Mouse (Mus musculus) adrenal gland, adult 18-20 months (tissue): Measurements from ENCODE around the gene St6galnac5. TPM values are rescaled to one million over a fixed set of nuclear protein-coding genes. Genes with fewer than 3 reads are reported as not detected.

ENCODE experiments used
- DNase-seq, 2 experiments: peaks; one replicate each; pipeline ENCODE4 v3.0.0; 2021 to 2022; ENCODE audit warnings: low spot score in 2 of 2
- total RNA-seq, 2 experiments: library from RNA; stranded (reverse); gene quantifications; 1 replicate in 1 of 2; 2 replicates in 1 of 2; pipeline ENCODE4 v1.2.3; 2021

The St6galnac5 gene
- total RNA-seq, 2 experiments from 2014 or later = 0.42 to 0.53 TPM

DNA sequence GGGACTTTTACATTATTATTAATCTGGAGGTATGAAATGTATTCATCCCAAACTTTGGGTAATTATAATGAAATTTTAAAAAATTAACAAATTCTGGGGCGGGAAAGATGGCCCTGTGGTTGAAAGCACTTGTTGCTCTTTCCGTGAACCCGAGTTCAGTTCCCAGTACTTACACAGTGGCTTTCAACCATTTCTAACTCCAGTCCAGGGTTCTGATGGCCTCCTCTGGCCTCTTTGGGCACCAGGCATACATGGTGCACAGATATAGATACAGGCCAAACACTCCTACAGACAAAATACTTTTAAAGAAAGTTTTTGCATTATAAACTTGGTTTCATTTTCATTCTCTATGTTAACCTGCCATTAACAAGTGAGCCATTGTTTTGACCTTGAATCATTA, 68.4 kb downstream of the St6galnac5 start:
- DNase-seq = no peak

GRCm38 (mm10) chr3:152913150-152913549, 68.9 kb downstream of the St6galnac5 start:
- DNase-seq = no peak

GRCm38 (mm10) chr3:152912216-152913101, 69.6 kb downstream of the St6galnac5 start:
- DNase-seq = no peak

- DNase-seq = no peak
Observed at GRCm38 (mm10) chr3:152911578-152911977, 70.5 kb downstream of the St6galnac5 start.

DNA sequence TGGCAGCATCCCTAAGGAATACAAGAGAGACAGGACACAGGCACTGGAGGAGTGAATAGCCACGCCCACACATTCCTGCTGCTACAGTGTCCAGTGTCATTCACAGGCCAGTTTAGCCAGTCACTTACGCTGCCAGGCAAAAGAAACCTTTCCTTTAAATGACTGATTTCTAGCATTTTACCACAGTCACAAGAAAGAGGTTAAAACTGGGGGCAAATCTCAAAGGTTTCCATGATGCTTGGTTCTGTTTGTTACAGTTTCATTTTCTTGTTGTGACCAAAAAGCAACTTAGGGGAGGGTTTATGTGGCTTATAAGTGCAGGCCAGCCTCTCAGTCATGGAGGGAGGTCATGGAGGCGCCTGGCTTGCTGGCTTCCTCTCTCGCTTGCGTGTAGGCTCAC, 74.4 kb downstream of the St6galnac5 start:
- DNase-seq = no peak

DNA sequence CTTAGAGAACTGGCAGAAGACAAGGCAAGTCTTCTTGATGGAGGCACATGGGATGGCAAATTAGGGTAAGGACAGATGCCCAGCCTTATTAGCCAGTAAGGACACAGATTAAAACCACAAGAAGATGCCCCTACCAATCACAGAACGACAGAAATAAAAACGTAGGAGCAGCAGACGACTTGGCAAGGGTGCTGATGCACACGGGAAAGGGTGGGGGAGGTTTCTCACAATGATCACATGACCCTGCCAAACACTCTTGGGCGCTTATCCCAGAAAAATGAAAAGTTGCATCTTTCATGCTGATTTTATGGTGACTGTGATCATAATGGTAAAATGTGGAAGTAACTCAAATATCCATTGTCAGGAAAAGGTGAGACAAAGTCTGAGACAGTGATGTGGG, 75.0 kb downstream of the St6galnac5 start:
- no peak for DNase-seq

DNA sequence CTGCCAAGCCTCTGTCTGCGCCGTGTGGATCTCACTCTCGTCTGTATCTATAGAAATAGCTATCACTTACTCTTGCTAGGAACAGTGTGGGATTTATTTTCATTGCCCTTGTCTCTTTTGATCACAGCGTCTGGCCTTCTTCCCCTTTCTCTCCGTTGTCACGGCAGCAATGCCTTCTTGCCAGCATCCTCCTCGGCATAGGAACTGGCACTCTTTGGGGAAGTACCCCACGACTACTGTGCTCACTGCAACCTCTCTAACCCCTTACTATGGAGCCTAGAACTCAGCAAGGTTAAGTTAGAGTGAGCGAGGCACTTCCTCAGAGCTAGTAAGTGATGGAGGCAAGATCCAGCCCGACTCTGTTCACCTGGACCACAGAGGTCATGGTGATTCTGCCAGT, 76.2 kb downstream of the St6galnac5 start:
- no peak for DNase-seq

DNA sequence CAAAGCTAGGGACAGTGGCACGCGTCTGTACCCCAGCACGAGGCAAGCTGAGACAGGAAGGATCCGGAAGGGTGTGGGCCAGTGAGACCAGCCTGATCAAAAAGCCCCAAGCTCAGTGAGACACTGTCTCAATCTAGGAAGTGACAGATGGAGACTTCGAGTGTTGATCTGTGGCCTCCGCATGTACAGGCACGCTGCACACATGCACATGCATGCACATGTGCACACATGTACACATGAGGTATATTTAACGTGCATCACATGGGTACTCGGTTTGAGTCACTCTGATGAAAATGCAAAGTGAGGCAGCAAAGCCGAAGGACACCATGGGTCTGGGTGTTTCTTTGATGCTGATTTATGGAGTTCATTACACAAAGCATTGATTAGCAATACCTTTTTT, 77.0 kb downstream of the St6galnac5 start:
- DNase-seq = no peak

DNA sequence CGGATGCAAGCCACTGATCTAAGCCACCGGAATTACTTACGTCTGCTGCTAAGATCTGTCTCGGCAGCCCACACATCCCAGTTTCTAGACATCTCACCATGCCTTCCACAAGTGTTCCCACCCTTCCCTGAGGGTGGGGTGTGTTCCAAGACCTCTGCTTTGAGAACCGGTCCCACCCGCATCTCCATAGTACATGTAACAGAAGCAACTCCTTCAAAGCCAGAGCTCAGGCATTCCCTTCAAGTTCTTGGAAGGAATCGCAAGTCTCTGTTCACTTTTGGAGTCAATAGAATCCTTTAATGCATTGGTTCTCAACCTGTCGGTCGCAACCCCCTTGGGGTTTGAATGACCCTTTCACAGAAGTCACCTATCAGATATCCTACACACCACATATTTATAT, 83.1 kb downstream of the St6galnac5 start:
- DNase-seq = no peak

- no peak for DNase-seq
Observed at GRCm38 (mm10) chr3:152897196-152897595, 84.8 kb downstream of the St6galnac5 start.

DNA sequence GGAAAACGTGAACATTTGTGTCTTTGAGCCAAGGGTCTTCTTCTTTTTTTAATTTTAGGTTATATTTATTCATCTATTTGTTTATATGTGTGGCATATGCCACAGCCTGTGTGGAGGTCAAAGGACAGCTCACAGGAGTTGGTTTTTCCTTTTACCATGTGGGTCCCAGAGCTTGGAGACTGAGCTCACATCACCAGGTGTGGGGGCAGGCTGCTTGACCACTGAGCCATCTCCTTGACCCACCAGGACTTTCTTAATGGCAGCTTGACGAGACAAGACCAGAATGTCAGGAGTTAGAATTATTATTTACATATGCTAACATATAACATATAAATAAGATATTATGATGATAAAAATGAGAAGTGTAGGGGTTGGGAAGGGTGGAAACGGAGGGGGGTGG, 85.9 kb downstream of the St6galnac5 start:
- DNase-seq = no peak

- no peak for DNase-seq
Observed at GRCm38 (mm10) chr3:152894935-152895334, 87.1 kb downstream of the St6galnac5 start.

DNA sequence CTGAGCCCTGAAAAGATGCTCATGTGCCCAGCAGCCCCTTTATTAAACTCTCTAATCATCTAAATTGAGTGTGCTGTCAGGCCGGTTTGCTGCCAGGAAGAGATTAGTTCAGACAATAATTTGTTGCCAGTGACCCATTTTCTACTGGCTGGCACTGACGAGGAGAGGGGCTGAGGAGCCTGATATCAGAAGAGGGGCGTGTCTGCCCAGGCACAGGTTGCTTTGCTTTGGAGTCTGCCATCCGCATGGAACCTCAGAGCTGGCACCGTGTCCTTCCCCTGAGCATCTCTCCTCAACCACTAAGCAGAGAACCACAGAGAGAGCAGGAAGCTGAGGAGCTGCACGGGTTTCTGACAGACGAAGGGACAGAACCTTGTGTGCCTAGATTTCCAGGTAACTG, 93.9 kb downstream of the St6galnac5 start:
- no peak for DNase-seq

GRCm38 (mm10) chr3:152886749-152887148, 95.3 kb downstream of the St6galnac5 start:
- DNase-seq = peak in 1 of 2 experiments; percentile 5

DNA sequence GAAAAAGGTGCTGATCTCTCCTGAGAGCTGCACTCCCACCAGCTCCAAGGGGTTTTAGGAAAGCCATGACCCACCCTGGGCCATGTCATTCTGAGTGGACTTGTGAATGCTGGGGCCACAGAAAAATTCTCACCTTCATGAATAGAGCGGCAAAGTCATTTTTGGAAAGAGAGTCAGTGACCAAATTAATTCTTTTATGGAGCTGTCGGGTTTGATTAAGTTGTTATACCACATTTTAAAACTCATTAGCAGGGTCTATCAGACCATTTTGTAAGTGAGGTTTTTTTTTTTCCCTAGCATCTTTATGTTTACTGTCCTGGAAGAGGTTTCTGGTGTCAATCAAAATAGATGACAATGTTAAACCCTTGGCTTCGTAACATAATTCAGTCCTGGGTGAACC, 98.5 kb downstream of the St6galnac5 start:
- no peak for DNase-seq

DNA sequence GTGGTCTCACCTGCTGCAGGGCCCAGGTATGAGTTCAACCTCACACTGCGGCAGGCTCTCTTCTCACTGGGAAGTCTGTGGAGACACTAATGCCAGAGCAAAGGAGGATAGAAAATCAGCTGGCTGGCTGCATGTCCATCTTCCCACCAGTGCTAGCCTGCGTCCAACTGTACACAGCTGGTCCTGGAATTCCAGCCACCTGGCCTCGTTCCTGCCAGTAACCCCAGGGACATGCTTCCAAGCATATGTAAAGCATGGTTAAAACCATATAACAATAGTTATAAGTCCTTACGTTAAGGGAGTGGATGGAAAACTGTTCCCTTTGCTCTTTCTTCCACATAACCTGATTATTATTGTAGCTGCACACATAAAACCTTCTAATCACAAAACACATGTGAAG, 100.3 kb downstream of the St6galnac5 start:
- no peak for DNase-seq

DNA sequence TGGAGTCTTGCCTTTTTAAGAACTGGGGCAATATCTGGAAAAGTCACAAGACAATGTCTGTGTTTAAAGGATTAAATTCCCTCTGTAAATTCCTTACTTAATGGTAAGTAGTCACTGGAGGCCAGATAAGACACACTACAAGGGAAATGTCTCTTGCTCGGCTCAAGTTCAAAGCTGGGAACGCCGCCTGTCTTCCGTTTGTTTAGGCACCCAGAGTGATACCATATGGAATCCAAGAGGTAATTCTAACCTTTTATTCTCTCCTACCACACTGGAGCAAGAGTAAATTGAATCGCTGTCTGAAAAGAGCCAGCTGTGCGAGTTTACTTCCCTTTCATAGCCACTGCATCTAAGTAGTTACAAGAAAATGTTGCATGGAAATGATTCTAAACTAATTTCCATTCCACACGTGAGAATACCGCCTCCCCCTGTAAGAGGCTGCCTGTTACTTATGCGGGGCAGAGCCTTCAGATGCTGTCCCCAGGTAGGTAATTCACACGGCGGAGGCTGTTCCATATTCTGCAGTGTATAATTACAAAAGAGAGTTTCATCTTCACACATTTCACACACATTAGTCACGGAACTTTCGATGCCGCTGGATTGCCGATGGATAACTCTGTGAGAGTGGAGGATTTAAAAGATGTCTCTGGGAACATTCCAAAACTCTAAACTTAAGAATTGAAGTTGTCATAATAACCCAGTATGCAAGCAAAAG, 101.8 kb downstream of the St6galnac5 start:
- no peak for DNase-seq

GRCm38 (mm10) chr3:152875723-152876290, 106.2 kb downstream of the St6galnac5 start:
- DNase-seq = no peak

- no peak for DNase-seq
Observed at GRCm38 (mm10) chr3:152874431-152875355, 107.4 kb downstream of the St6galnac5 start.

- no peak for DNase-seq
Observed at GRCm38 (mm10) chr3:152872596-152872995, 109.5 kb downstream of the St6galnac5 start.

- no peak for DNase-seq
Observed at GRCm38 (mm10) chr3:152872054-152872453, 110.0 kb downstream of the St6galnac5 start.
